Mouse (Mus musculus) spleen, adult 2 months (tissue): ENCODE data around the gene Ndufaf3.

Experiments
- CTCF ChIP-seq: fragments of 200-500 bp; IDR thresholded peaks from 2 replicates; pipeline ENCODE4 v1.5.1; 2011; ENCODE audit warnings: mild to moderate bottlenecking, inconsistent platforms; ENCODE audit not compliant: insufficient read depth, insufficient read length, insufficient replicate concordance; ENCODE audit errors: extremely low read depth
- POLR2A ChIP-seq: fragments of 200-500 bp; IDR thresholded peaks from 2 replicates; pipeline ENCODE4 v1.6.1; 2011; ENCODE audit warnings: low read depth, low read length, inconsistent platforms

DNA sequence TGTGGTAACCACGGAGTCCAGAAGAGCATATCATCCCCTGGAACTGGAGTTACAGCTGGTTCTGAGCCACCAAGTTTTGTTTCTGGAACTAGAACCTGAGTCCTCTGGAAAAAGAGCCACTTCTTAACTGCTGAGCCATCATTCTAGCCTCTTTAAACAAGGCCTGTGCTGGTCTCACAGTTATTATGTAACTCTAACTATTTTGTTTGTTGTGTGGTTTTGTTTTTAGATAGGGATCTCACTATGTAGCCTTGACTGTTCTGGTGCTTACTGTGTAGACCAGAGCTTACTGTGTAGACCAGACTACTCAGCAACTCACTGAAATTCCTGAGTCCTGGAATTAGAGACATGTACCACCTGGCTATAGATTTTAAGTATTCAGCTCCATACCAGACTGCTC is 20.4 kb downstream of the Ndufaf3 start:
- TF ChIP-seq POLR2A (no peak), CTCF (no peak)
